Mouse (Mus musculus) left cerebral cortex, adult 11 months (tissue): ENCODE data around the gene Gas2l1.
"Not testable (repeated sequence)": the region's sequence is repeated elsewhere in the genome, so short reads cannot be mapped to it uniquely, and the experiment has no call there.

Experiments used
- DNase-seq: peaks from one replicate; pipeline ENCODE4 v3.0.0; 2022; ENCODE audit warnings: low spot score

Gene Gas2l1

DNA sequence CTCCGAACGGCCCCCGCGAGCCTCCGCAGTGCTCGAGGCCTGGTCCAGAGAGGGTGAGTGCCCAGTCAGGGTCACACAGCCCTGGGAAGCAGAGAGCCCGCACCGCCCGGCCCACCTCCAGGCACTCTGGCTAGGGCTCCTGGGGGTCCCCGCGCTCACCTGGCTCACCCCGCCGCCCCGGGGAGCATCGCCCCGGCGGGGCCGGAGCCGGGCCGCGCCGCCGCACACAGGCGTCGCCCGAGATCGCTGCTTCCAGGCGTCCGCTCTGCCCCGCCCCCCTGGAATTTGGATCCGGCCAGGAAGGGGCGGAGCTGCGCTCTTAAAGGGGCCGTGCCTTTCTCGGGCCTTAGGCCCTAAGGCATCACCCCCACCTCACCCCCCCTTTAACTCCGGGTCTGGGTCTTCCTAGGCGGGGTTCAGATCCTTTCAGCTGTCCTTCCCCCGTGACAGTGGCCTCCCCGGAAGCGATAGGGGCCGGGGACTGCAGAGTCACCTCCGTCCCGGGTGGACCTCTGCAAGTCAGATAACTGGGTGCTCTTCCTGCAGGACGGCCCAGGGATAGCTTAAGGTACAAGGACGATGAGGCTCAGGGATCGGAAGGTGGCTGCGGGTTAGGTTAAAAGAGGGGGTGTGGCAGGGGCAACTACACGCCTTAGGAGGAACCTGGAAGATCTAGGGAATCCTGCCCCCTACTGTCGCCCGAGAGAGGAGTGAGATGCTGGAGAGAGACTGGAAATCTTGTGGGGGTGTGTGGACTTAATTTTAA, at the start of gene Gas2l1:
TSS of gene Gas2l1 (minus strand) at position 272 of the 766 bp plus-strand sequence.
- DNase-seq: no peak

DNA sequence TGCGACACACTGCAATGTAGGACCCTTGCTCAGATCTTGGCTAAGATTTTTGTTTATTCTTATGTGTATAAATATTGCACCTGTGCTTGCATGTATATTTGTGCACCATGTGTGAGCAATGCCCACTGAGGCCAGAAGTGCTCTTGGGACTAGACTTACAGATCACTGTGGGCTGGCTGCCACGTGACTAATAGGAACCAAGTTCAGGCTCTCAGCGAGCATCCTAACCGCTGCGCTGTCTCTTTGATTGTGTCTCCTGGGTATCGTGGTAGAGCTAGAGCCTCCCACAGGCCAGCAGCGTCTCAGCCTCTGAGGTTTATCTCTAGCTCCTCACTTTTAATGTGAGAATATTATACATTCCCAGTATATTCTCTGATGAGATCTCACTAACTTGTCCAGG, 48.5 kb upstream of the Gas2l1 start:
- DNase-seq: no peak

DNA sequence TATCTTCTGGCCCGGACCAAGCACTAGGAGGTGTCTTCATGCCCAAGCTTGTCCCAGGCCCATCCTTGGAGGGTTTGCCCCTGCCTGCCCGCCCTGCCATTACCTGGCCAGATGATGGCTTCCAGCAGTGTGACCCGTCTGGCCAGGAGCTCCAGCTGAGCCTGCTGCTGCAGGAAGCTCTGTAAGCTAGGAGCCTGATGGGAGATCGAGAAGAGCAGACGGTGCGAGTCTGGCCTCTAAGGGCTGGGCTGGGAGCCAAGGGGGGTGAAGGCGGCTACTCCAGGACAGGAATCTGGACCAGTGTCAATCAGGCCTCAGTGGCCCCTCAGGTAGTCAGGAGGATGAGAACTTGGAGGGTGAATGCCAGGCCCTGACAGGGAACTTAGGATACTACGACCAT, 44.3 kb upstream of the Gas2l1 start:
- no peak for DNase-seq

GRCm38 (mm10) chr11:5103986-5104509, 38.9 kb upstream of the Gas2l1 start:
- no peak for DNase-seq

- no peak for DNase-seq
Measured at GRCm38 (mm10) chr11:5102384-5102783, 37.3 kb upstream of the Gas2l1 start.

GRCm38 (mm10) chr11:5101641-5102040, 36.5 kb upstream of the Gas2l1 start:
- no peak for DNase-seq

- DNase-seq: no peak
Measured at GRCm38 (mm10) chr11:5100801-5101200, 35.7 kb upstream of the Gas2l1 start.

GRCm38 (mm10) chr11:5100283-5100682, 35.2 kb upstream of the Gas2l1 start:
- no peak for DNase-seq

DNA sequence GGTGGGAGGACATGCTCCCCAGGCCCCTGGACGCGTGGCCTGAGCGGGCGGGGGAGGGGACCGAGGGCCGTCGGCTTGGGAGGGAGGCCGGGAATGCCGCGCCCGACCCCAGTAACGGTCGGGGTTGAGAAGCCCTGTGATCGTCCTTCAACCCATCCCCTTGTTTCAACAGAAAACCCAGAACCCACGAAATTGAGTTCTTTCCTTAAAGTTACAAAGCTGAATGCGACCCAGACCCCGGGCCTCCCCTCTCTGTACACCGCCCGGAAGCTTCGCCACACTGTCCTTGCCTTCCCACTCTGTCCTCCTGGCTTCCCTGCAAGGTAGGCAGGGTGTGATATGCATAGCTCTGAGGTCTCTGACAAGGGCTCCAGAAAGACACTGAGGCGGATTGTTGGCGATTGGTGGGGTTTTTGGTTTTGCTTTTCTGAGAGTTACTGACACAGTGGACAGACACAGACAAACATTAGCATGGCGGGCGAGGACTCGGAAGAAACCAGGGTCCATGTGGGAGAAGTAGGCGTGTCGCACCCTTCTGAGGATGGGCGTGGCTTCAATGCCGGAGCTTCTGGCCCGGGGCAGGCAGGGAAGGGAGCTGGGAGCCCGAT, 34.6 kb upstream of the Gas2l1 start:
- DNase-seq: peak; percentile 72

DNA sequence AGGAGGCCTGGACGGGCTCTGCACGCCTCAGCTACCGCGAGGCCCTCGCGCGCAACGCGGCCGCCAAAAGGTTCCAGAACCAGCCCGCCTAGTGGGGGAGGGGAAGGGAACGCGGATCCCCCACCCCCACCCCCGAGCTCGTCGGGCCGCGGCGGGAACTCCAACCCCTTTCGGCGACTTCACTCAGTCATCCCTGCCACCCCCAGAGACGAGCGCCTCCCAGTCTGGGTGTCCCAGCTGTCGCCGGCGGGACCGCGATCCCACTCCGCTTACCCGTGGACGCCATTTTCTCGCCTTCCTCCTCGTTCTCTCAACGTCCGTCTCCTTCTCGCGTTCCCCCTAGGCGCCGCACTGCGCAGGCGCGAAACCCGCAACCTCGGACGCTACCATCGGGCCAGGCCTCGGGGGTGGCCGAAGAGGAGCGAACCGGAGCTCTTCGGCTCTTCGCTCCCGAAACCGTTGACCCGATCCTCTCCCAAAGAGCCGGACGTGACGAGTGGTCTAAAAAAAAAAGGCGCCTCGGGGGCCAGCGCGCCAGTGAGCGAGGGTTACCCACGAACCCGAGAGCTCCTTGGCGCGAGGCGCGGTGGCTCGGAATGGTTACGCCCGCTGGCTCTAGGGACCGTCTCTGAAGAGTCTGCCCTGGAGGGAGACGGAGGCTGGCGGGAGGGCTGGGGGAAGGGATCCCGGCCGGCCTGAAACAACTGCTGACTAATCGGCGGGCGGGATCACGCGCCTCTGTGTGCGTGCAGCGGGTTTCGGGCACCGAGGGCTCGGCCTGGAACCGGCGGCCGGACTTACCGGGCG, 33.8 kb upstream of the Gas2l1 start, which contains the start of the genes Rhbdd3 and Ewsr1:
TSS of gene Rhbdd3 (plus strand) at position 191 of the 807 bp plus-strand sequence.
TSS of gene Ewsr1 (minus strand) at position 531 of the 807 bp plus-strand sequence.
- peak; percentile 91 for DNase-seq

GRCm38 (mm10) chr11:5098035-5098735, 33.1 kb upstream of the Gas2l1 start:
- DNase-seq: no peak

GRCm38 (mm10) chr11:5096480-5097020, 31.4 kb upstream of the Gas2l1 start:
- DNase-seq: no peak

DNA sequence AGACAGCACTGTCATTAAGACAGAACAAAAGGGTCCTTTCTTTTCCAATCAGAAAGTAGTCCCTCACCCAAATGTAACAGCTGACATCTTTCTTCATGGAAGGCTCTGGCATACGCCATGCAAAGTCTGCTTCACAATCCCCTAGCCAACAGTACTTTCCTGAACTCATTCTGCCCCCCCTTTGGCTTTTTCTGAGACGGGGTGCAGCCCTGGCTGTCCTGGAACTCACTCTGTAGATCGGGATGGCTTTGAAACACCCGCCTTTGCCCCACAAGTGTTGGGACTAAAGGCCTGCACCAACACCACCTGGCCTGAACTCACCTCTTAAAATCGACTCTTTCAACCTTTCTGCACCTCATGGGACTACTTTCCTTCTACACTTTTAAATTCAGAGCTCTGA, 30.8 kb upstream of the Gas2l1 start:
- no peak for DNase-seq

- no peak for DNase-seq
Measured at GRCm38 (mm10) chr11:5091706-5092105, 26.6 kb upstream of the Gas2l1 start.

DNA sequence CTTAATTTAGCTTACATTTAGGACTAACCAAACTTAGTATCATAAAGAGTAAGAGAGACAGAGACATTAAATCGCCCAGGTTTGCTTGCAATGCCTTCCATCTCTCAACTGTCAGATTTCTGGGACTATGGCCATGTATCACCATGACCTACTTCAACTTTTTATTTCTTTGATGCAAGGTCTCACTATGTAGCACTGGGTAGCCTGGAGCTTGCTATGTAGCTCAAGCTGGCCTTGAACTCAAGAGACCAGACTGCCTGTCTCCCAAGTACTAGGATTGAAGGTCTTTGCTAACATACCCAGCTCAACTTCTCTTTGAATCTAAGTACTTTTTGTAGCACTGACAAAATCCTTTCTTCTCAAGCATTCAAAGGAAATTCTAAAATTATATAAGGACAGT, 24.0 kb upstream of the Gas2l1 start:
- DNase-seq: no peak

- not testable (repeated sequence) for DNase-seq
Measured at GRCm38 (mm10) chr11:5076843-5077242, 11.7 kb upstream of the Gas2l1 start.

GRCm38 (mm10) chr11:5075760-5076159, 10.6 kb upstream of the Gas2l1 start:
- DNase-seq: no peak

DNA sequence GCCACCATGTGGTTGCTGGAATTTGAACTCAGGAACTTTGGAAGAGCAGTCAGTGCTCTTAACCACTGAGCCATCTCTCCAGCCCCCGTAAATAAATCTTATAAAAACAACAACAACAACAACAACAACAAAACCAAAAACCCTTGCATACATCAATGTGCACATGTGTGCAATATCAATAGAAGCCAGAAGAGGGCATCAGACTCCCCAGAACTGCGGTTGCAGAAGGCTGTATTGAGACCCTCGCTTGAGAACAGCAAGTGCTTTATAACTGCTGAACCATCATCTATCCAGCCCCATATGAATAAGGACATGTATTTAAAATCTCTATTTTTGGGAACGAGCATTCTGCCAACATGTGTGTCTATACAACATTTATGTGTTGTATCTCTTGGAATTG, 9.8 kb upstream of the Gas2l1 start:
- DNase-seq: no peak

DNA sequence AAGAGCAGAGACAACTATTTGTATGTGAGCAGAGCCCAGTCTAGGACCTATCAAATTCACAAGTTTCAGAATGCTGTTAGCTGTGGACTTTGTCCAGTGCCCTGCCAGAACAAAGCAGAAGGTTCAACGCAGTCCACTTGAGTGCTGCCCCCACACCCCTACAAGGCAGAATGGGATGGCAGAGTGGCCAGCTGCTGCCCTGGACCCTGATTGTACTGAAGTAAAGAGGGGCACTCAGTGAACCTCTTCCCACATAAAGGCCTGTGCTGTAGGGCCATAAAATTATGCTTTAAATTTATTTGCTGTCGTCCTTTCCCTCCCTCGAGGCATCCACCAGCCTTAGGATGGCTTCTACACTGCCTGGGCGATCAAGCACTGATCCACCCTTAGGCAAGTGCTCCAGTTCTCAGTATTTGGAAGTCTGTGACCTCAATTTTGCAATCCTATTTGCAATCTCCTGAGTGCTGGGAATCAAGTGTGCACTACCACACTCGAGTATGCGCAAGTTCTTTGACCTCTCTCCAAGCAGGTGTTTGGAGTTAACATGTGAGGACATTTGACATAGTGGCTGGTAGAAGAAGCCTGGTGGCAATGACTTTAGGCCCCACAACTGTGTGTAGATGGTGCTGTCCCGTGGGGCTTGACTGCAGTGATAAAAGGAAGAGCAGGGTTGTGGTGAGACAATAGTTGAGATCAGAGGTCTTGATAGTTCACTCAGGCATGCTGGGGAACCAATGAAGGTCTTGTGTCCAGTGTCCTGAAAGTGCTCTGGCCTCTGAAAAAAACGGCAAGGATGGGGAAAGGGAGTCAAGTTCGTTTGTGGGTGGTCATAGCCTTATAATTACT, 3.2 kb upstream of the Gas2l1 start:
- no peak for DNase-seq

DNA sequence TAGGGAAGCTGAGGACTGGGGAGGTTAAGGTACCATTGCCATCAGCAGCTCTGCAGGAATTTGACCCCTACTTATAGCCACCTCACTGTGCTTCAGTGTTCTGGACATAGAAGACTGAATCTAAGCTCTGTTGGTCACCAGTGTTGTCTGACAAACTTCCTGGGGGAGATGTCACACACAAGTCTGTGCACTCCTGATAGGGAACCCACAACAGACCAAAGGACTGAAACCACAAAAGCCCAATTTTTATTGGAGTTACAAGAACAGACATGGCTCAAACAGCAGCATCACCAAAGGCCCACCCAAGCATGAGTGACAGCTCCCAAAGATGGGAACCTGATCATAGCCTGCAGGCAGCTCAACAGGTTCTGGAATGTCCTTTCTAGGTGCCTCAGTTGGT, 1.9 kb upstream of the Gas2l1 start:
- DNase-seq: no peak
